Mouse (Mus musculus): ENCODE data around the gene Gm20388.

DNA sequence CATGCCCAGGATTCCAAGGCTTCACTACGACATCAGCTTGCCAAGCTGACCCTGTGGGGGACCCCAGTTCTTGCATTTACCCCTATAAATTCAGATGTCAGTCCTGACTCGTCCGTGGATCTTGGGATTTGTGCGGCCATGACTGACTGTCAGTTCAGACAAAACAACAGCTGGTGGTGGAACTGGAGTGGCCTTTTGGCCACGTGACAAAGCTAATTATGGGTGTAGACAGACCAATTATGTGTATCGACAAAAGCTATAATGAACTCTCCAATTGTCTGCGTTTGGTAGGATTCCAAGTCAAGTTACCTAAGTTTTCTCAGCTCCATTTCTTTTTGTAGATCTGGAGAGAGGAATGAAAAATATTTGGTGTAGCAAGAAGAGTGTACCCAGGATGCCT is 4259.1 kb downstream of the Gm20388 start:
- TF ChIP-seq GATA1 (IDR thresholded peaks at IDR 0.05; ENCODE audit: borderline replicate concordance, low read length) (no peak), POLR2AphosphoS5 (IDR thresholded peaks at IDR 0.05; ENCODE audit: insufficient replicate concordance, low read depth, low read length) (no peak), CTCF (IDR thresholded peaks at IDR 0.05; ENCODE audit: low read depth, low read length) (no peak)

Data from G1E (cell line).